Mouse (Mus musculus) liver, embryonic 11.5 days (tissue): ENCODE results near the gene Skap1. TPM values are rescaled to one million over a fixed set of nuclear protein-coding genes. Genes with fewer than 3 reads are reported as not detected.

Experiments
- ATAC-seq: fragments of 200-750 bp; cut with Nextera tagmentation; replicated peaks from 2 replicates; pipeline ENCODE4 v1.8.0; 2017; ENCODE audit warnings: moderate number of reproducible peaks, mild to moderate bottlenecking, moderate TSS enrichment, moderate library complexity; ENCODE audit not compliant: low FRiP score
- DNase-seq: peaks from one replicate; pipeline ENCODE4 v3.0.0-alpha.2; 2017; ENCODE audit warnings: low spot score
- H3K27ac ChIP-seq: fragments of 300-500 bp; sonication (generic); 2 replicates; pipeline ENCODE4 v1.5.1; 2014; ENCODE audit warnings: mild to moderate bottlenecking, low read depth, low read length, control low read depth
- H3K27me3 ChIP-seq: fragments of 300-500 bp; sonication (generic); replicated peaks from 2 replicates; pipeline ENCODE4 v1.6.1; 2014; ENCODE audit warnings: low read length, mixed read lengths; ENCODE audit not compliant: control insufficient read depth, insufficient read depth
- H3K36me3 ChIP-seq: fragments of 300-500 bp; sonication (generic); 2 replicates; pipeline ENCODE4 v1.6.1; 2014; ENCODE audit warnings: mild to moderate bottlenecking, low read length, moderate library complexity, mixed read lengths; ENCODE audit not compliant: control insufficient read depth, insufficient read depth
- H3K4me1 ChIP-seq: fragments of 300-500 bp; sonication (generic); replicated peaks from 2 replicates; pipeline ENCODE4 v1.6.1; 2014; ENCODE audit warnings: low read length, mixed read lengths; ENCODE audit not compliant: control insufficient read depth, insufficient read depth
- H3K4me2 ChIP-seq: fragments of 300-500 bp; sonication (generic); 2 replicates; pipeline ENCODE4 v1.6.1; 2014; ENCODE audit warnings: mild to moderate bottlenecking, control low read depth, moderate library complexity
- H3K4me3 ChIP-seq: fragments of 300-500 bp; sonication (generic); 2 replicates; pipeline ENCODE4 v1.5.1; 2014; ENCODE audit warnings: low read depth, low read length, control low read depth
- H3K9ac ChIP-seq: fragments of 300-500 bp; sonication (generic); 2 replicates; pipeline ENCODE4 v1.6.1; 2014; ENCODE audit warnings: low read depth, low read length, control low read depth
- H3K9me3 ChIP-seq: fragments of 300-500 bp; sonication (generic); 2 replicates; pipeline ENCODE4 v1.6.1; 2016; ENCODE audit warnings: low read length, inconsistent platforms, mixed read lengths; ENCODE audit not compliant: control insufficient read depth
- WGBS: fragments of 180-500 bp; shearing (Covaris S2); extraction: QIAGEN DNeasy Blood & Tissue Kit; methylation state at CpG from one replicate; pipeline ENCODE4 v1.1.7; 2014; 5-methylcytosine and 5-hydroxymethylcytosine counted together
- polyA plus RNA-seq: library from polyadenylated mRNA; unstranded; fragments of >200 nt; fragmentation: Nextera tagmentation; extraction: Ambion mirVana; gene quantifications from 2 replicates; pipeline ENCODE4 v1.2.1, GENCODE M21; 2014

Skap1 gene
- polyA plus RNA-seq, 1 experiment from 2014 or later = 0.45 TPM

DNA sequence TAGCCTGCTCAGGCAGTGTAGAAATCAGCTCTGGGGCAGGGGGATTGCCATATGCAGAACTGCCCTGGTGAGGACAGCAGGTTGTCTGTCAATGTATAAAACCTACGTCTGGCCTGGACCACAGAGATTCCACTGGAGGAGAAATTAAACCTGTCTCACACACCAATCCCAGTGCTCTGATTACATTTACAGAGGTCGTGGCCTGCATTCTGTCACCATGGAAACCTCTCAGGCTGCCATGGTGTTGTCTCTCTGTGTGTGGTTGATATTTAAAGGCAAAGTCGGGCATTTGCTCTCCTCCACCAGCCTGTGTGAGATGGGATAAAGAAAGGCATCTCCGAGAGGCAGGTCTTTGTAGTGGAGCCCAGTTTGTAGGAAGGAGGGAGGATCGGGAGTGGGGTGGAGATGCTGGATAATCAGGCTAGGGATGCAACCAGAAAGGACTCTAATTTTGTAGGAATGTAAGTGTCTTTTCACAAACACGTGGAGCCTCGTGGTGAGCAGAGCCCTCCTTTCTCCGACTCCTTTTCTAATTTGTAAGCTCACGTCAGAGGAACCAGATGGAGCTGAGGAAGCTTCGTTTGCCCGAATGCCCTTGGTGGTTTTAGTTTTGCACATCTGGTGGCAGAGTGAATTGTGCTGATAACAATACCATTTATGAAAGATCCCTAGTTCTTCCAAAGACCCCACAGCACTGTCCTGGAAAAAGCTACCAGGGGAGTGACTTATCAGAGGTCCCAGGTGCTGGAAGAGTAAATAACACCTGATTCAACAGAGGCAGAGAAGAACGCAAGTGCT is 7.7 kb upstream of the Skap1 start:
- H3K36me3 ChIP-seq = no peaks in the 10 kb centered on the region
- H3K4me2 ChIP-seq = no peak overlapping the region
- peaks cover 9% of the 10 kb centered on the region; the same call in 1 of the 2 replicates for H3K4me1 ChIP-seq
- no peak overlapping the region for H3K9ac ChIP-seq
- H3K27me3 ChIP-seq = peaks cover 51% of the 10 kb centered on the region
- no peak overlapping the region for H3K27ac ChIP-seq
- no peak overlapping the region for H3K4me3 ChIP-seq
- DNase-seq (no peak), ATAC-seq (no peak)
- H3K9me3 ChIP-seq = no peaks in the 10 kb centered on the region
- WGBS = 29% methylated on average over 12 of the region's 12 CpGs

DNA sequence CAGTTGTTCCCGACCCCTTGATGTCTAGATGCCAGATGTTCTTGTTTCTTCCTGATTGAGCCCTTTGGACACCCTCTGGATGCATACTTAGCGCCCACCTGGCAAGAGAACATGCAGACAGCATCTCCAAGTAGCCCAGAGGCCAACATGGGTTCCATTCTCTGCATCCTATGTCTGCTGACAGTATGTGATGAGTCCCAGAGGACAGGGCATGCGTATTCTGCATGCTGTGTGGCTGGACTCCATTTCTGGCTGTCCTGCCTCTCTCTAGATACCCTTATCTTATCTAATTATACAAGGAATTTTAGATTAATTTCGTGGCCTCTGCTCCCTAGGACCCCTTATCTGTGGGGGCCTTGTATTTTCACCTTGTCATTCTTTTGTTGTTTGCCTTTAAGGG is 2.6 kb upstream of the Skap1 start:
- Histone ChIP-seq H3K4me2 (no peak overlapping the region), H3K9me3 (no peaks in the 10 kb centered on the region), H3K36me3 (no peaks in the 10 kb centered on the region), H3K4me3 (no peak overlapping the region), H3K27me3 (peaks cover 69% of the 10 kb centered on the region), H3K9ac (no peak overlapping the region), H3K27ac (no peak overlapping the region), H3K4me1 (peaks cover 10% of the 10 kb centered on the region; the same call in 1 of the 2 replicates)
- 49% methylated on average over 4 of the region's 4 CpGs for WGBS
- DNase-seq = no peak
- ATAC-seq = no peak

DNA sequence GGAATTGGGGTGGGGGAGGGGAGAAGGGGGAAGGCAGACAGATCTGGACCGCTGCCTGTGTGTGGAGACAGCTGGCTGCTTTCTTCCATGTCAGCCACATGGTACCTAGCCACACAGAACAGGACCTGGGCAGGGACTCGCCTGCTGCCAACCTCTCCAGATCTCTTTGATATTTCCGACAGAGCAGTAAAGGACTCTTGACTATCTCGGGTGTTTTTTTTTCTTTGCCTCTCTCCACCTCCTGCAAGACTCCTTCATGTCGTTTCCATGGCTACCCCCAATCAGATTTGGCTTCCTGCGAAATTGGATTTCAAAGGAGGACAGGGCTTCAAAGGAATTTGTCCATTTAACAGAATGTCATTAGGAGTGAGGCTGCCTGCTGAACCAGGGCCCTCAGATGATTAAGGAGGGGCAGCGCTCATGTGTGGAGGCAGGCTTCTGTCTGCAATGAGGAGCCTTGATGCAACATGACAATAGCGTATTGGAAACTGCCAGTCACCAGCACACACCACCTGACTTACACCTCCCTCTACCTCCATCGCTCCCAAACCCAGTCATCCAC is 2.1 kb upstream of the Skap1 start:
- H3K4me1 ChIP-seq = peaks cover 10% of the 10 kb centered on the region; the same call in 1 of the 2 replicates

DNA sequence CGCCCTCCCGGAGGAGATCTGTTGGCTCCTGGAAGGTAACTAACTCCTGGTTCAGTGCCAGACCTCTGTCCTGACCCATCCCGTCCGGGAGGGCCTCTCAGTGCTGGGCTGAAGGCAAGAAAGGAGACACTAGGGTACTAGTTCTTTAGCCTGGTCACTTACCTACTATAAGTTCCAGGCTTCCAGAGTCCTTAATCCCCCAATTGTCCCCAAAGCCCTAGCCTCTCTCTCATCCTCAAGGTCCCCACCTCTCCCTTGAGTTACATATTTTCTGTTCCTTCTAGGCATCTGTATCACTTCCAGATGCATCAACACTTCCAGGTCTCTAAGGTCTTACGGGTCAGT is 295 bp downstream of the Skap1 start:
- Histone ChIP-seq H3K36me3 (no peaks in the 10 kb centered on the region), H3K4me1 (peaks cover 12% of the 10 kb centered on the region; the same call in 1 of the 2 replicates), H3K9me3 (no peaks in the 10 kb centered on the region), H3K27me3 (peaks cover 56% of the 10 kb centered on the region), H3K4me3 (peak overlapping the region; percentile 39), H3K27ac (no peak overlapping the region), H3K9ac (no peak overlapping the region), H3K4me2 (peak overlapping the region; percentile 59)
- DNase-seq (no peak), ATAC-seq (no peak)
- WGBS = 23% methylated on average over 5 of the region's 5 CpGs

More for the DNA sequence above, 2.1 kb upstream of the Skap1 start:
- Histone ChIP-seq H3K9me3 (no peaks in the 10 kb centered on the region), H3K27ac (no peak overlapping the region), H3K9ac (no peak overlapping the region), H3K4me2 (no peak overlapping the region), H3K36me3 (no peaks in the 10 kb centered on the region), H3K27me3 (peaks cover 67% of the 10 kb centered on the region), H3K4me3 (no peak overlapping the region)
- 30% methylated on average over 9 of the region's 9 CpGs for WGBS
- DNase-seq = no peak
- no peak for ATAC-seq

- WGBS = 77% methylated on average over 10 of the region's 10 CpGs
- no peak overlapping the region for H3K27ac ChIP-seq
- no peak overlapping the region for H3K9ac ChIP-seq
- H3K4me3 ChIP-seq = no peak overlapping the region
- no peaks in the 10 kb centered on the region for H3K9me3 ChIP-seq
- peaks cover 50% of the 10 kb centered on the region for H3K27me3 ChIP-seq
- H3K36me3 ChIP-seq = no peaks in the 10 kb centered on the region
- H3K4me1 ChIP-seq = peaks cover 12% of the 10 kb centered on the region; the same call in 1 of the 2 replicates
- DNase-seq = no peak
- no peak overlapping the region for H3K4me2 ChIP-seq
- no peak for ATAC-seq
These were observed 1.1 kb downstream of the Skap1 start for GRCm38 (mm10) chr11:96465426-96466056.

GRCm38 (mm10) chr11:96466382-96466781 is 2.0 kb downstream of the Skap1 start:
- Histone ChIP-seq H3K4me2 (no peak overlapping the region), H3K9ac (no peak overlapping the region), H3K4me1 (peaks cover 12% of the 10 kb centered on the region; the same call in 1 of the 2 replicates), H3K27ac (no peak overlapping the region), H3K4me3 (no peak overlapping the region), H3K27me3 (peaks cover 49% of the 10 kb centered on the region), H3K36me3 (no peaks in the 10 kb centered on the region), H3K9me3 (no peaks in the 10 kb centered on the region)
- WGBS = 51% methylated on average over 7 of the region's 7 CpGs
- DNase-seq (no peak), ATAC-seq (no peak)

GRCm38 (mm10) chr11:96466987-96467386 is 2.6 kb downstream of the Skap1 start:
- no peak overlapping the region for H3K27ac ChIP-seq
- H3K36me3 ChIP-seq = no peaks in the 10 kb centered on the region
- no peak overlapping the region for H3K4me3 ChIP-seq
- DNase-seq (no peak), ATAC-seq (no peak)
- peaks cover 10% of the 10 kb centered on the region; the same call in 1 of the 2 replicates for H3K4me1 ChIP-seq
- WGBS = 51% methylated on average over 7 of the region's 7 CpGs
- H3K27me3 ChIP-seq = peaks cover 43% of the 10 kb centered on the region
- no peak overlapping the region for H3K4me2 ChIP-seq
- H3K9me3 ChIP-seq = no peaks in the 10 kb centered on the region
- no peak overlapping the region for H3K9ac ChIP-seq

- WGBS = 15% methylated on average over 9 of the region's 9 CpGs
- no peak for DNase-seq
- H3K27me3 ChIP-seq = peaks cover 30% of the 10 kb centered on the region
- ATAC-seq = peak; percentile 94
- no peak overlapping the region for H3K4me3 ChIP-seq
- H3K9me3 ChIP-seq = no peaks in the 10 kb centered on the region
- peak overlapping the region; percentile 58 for H3K27ac ChIP-seq
- peaks cover 4% of the 10 kb centered on the region; the same call in 1 of the 2 replicates for H3K4me1 ChIP-seq
- no peak overlapping the region for H3K9ac ChIP-seq
- no peaks in the 10 kb centered on the region for H3K36me3 ChIP-seq
- peak overlapping the region; percentile 36 for H3K4me2 ChIP-seq
These were observed 3.8 kb downstream of the Skap1 start for GRCm38 (mm10) chr11:96468048-96468745.
